Mouse (Mus musculus): ENCODE measurements at regions not wholly inside any gene's neighbourhood (a gene's known extent, or its start where the extent isn't known, plus 50 kb on each side); places are given as distances from the start of the nearest gene placed in this dataset.
A peak's percentile ranks its signal among the peaks of the same experiment; 100 is the strongest.

DNA sequence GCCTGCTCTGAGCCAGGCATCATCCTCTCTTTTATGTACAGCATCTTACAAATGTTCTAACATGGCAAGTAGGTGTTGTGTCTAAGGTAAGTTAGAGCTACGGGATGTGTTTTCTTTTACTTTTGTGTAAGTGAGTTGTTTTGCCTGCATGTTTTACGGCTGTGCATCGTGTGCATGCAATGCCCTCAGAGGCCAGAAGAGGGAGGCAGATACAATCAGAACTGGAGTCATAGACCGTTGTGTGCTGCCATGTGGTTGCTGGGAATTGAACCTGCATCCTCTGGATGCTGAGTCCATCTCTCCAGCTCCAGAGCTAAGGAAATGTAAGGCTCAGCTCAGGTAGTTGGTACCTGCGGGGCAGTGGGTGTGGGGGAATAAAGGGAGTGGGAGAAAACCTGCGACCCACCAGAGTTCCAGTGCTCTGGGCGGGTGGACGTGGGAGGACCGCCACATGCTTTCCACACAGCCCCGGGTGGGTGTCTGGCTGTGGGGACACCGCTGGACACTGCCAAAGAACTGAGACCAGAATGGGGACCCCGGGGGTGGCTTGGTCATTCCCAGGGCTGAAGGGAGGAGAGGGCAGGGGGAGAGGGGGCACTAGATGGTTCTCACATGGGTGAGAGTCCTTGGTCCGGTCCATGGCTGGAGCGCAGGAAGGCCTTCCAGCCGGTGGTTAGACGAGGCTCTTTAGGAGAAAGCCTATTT is 63.5 kb upstream of the Sestd1 start:
- peak; percentile 58 for TF ChIP-seq CTCF (IDR thresholded peaks at IDR 0.05; ENCODE audit: low read depth)
- no peak for TF ChIP-seq EP300 (optimal IDR thresholded peaks at IDR 0.05)
